Mouse (Mus musculus) right cerebral cortex, postnatal 25 days (tissue): ENCODE measurements around the gene Mast4.

Source experiments
- DNase-seq: peaks from one replicate; pipeline ENCODE4 v3.0.0; 2022

Gene Mast4

GRCm38 (mm10) chr13:103029377-103029776 lies 304.9 kb downstream of the Mast4 start:
- DNase-seq, result no peak

- DNase-seq, result no peak
These were observed 306.7 kb downstream of the Mast4 start for GRCm38 (mm10) chr13:103027456-103028078.

- DNase-seq, result no peak
These were observed 308.8 kb downstream of the Mast4 start for GRCm38 (mm10) chr13:103025461-103025860.

- no peak for DNase-seq
These were observed 315.8 kb downstream of the Mast4 start for GRCm38 (mm10) chr13:103018481-103018880.

- no peak for DNase-seq
These were observed 316.6 kb downstream of the Mast4 start for GRCm38 (mm10) chr13:103017661-103018060.

- DNase-seq, result no peak
These were observed 319.1 kb downstream of the Mast4 start for GRCm38 (mm10) chr13:103015131-103015750.

GRCm38 (mm10) chr13:103014631-103015030 lies 319.7 kb downstream of the Mast4 start:
- DNase-seq, result no peak

- DNase-seq, result no peak
These were observed 320.1 kb downstream of the Mast4 start for GRCm38 (mm10) chr13:103014222-103014621.

GRCm38 (mm10) chr13:103005227-103005626 lies 329.1 kb downstream of the Mast4 start:
- DNase-seq, result no peak

- DNase-seq, result no peak
These were observed 332.5 kb downstream of the Mast4 start for GRCm38 (mm10) chr13:103001831-103002230.

GRCm38 (mm10) chr13:103000891-103001290 lies 333.4 kb downstream of the Mast4 start:
- no peak for DNase-seq

GRCm38 (mm10) chr13:102994098-102994497 lies 340.2 kb downstream of the Mast4 start:
- DNase-seq, result no peak

GRCm38 (mm10) chr13:102992680-102993423 lies 341.4 kb downstream of the Mast4 start:
- DNase-seq, result no peak

GRCm38 (mm10) chr13:102991928-102992327 lies 342.4 kb downstream of the Mast4 start:
- no peak for DNase-seq

- no peak for DNase-seq
These were observed 343.1 kb downstream of the Mast4 start for GRCm38 (mm10) chr13:102991196-102991595.

GRCm38 (mm10) chr13:102990085-102990484 lies 344.2 kb downstream of the Mast4 start:
- DNase-seq, result no peak

- DNase-seq, result no peak
These were observed 344.7 kb downstream of the Mast4 start for GRCm38 (mm10) chr13:102989616-102990015.

GRCm38 (mm10) chr13:102988976-102989375 lies 345.3 kb downstream of the Mast4 start:
- no peak for DNase-seq

- DNase-seq, result no peak
These were observed 345.9 kb downstream of the Mast4 start for GRCm38 (mm10) chr13:102988251-102988895.

GRCm38 (mm10) chr13:102984550-102984949 lies 349.7 kb downstream of the Mast4 start:
- DNase-seq, result no peak

GRCm38 (mm10) chr13:102973853-102974252 lies 360.4 kb downstream of the Mast4 start:
- no peak for DNase-seq

- no peak for DNase-seq
These were observed 370.8 kb downstream of the Mast4 start for GRCm38 (mm10) chr13:102963471-102963870.
